Mouse (Mus musculus) testis, adult 2 months (tissue): Measurements from ENCODE around the gene Sap30bp. TPM values are rescaled to one million over a fixed set of nuclear protein-coding genes. Genes with fewer than 3 reads are reported as not detected.

Experiments used
- H3K27ac ChIP-seq: fragments of 200-500 bp; 2 replicates; pipeline ENCODE4 v1.5.1; 2012; ENCODE audit warnings: low read depth, low read length; ENCODE audit not compliant: control insufficient read depth, insufficient read depth
- H3K27me3 ChIP-seq: fragments of 200-500 bp; 2 replicates; pipeline ENCODE4 v1.6.1; 2012; ENCODE audit warnings: mild to moderate bottlenecking, low read length, moderate library complexity; ENCODE audit not compliant: control insufficient read depth, insufficient read depth
- H3K36me3 ChIP-seq: fragments of 200-500 bp; 2 replicates; pipeline ENCODE4 v1.6.1; 2012; ENCODE audit warnings: mild to moderate bottlenecking, low read length; ENCODE audit not compliant: control insufficient read depth, insufficient read depth
- H3K4me1 ChIP-seq: fragments of 200-500 bp; 2 replicates; pipeline ENCODE4 v1.6.1; 2012; ENCODE audit warnings: low read length; ENCODE audit not compliant: control insufficient read depth, insufficient read depth
- H3K4me3 ChIP-seq: fragments of 200-500 bp; 2 replicates; pipeline ENCODE4 v1.5.1; 2012; ENCODE audit warnings: low read depth, mild to moderate bottlenecking, low read length, moderate library complexity, mixed read lengths; ENCODE audit not compliant: control insufficient read depth
- CTCF ChIP-seq: fragments of 200-500 bp; IDR thresholded peaks from 2 replicates; pipeline ENCODE4 v1.5.1; 2012; ENCODE audit warnings: low read depth, mild to moderate bottlenecking, inconsistent platforms, low read length, moderate library complexity; ENCODE audit not compliant: control insufficient read depth, insufficient read depth, insufficient replicate concordance
- POLR2A ChIP-seq: fragments of 200-500 bp; IDR thresholded peaks from 2 replicates; pipeline ENCODE4 v1.6.1; 2012; ENCODE audit warnings: low read depth, mild to moderate bottlenecking, inconsistent platforms, low read length, moderate library complexity; ENCODE audit not compliant: control insufficient read depth
- polyA plus RNA-seq: library from polyadenylated mRNA; depleted of rRNA; stranded (reverse); fragments of >200 nt; gene quantifications from 2 replicates; pipeline ENCODE4 v1.2.3, GENCODE M21; 2012

Gene Sap30bp
- polyA plus RNA-seq, 1 experiment = 20.2 TPM

- Histone ChIP-seq H3K27ac (no peak overlapping the region), H3K4me3 (no peak overlapping the region)
- TF ChIP-seq CTCF = no peak
Observed at GRCm38 (mm10) chr11:115902177-115902576, 30.9 kb upstream of the Sap30bp start.

GRCm38 (mm10) chr11:115902831-115903230 lies 30.3 kb upstream of the Sap30bp start:
- peaks cover 2% of the 10 kb centered on the region for H3K4me1 ChIP-seq
- H3K27me3 ChIP-seq = no peaks in the 10 kb centered on the region
- H3K36me3 ChIP-seq = no peaks in the 10 kb centered on the region
- TF ChIP-seq CTCF (no peak), POLR2A (no peak)
- H3K4me3 ChIP-seq = no peak overlapping the region
- H3K27ac ChIP-seq = no peak overlapping the region

More at GRCm38 (mm10) chr11:115902177-115902576, 30.9 kb upstream of the Sap30bp start:
- H3K27me3 ChIP-seq = no peaks in the 10 kb centered on the region
- peaks cover 2% of the 10 kb centered on the region for H3K4me1 ChIP-seq
- no peaks in the 10 kb centered on the region for H3K36me3 ChIP-seq

- no peak overlapping the region for H3K4me3 ChIP-seq
- no peaks in the 10 kb centered on the region for H3K27me3 ChIP-seq
- H3K27ac ChIP-seq = no peak overlapping the region
- no peaks in the 10 kb centered on the region for H3K36me3 ChIP-seq
- H3K4me1 ChIP-seq = peaks cover 2% of the 10 kb centered on the region
- TF ChIP-seq CTCF = no peak
- TF ChIP-seq POLR2A = no peak
Observed at GRCm38 (mm10) chr11:115903384-115904230, 29.5 kb upstream of the Sap30bp start.

GRCm38 (mm10) chr11:115904231-115904955 lies 28.7 kb upstream of the Sap30bp start:
- TF ChIP-seq POLR2A (no peak), CTCF (no peak)
- no peaks in the 10 kb centered on the region for H3K27me3 ChIP-seq
- H3K27ac ChIP-seq = no peak overlapping the region
- no peak overlapping the region for H3K4me3 ChIP-seq
- peaks cover 2% of the 10 kb centered on the region for H3K4me1 ChIP-seq
- no peaks in the 10 kb centered on the region for H3K36me3 ChIP-seq

- peaks cover 2% of the 10 kb centered on the region for H3K4me1 ChIP-seq
- no peak overlapping the region for H3K4me3 ChIP-seq
- TF ChIP-seq POLR2A (no peak), CTCF (no peak)
- no peak overlapping the region for H3K27ac ChIP-seq
- H3K27me3 ChIP-seq = no peaks in the 10 kb centered on the region
- H3K36me3 ChIP-seq = no peaks in the 10 kb centered on the region
Observed at GRCm38 (mm10) chr11:115904956-115905790, 27.9 kb upstream of the Sap30bp start.

- Histone ChIP-seq H3K4me1 (peaks cover 2% of the 10 kb centered on the region), H3K36me3 (no peaks in the 10 kb centered on the region), H3K27me3 (no peaks in the 10 kb centered on the region), H3K4me3 (no peak overlapping the region), H3K27ac (no peak overlapping the region)
- no peak for TF ChIP-seq CTCF
- no peak for TF ChIP-seq POLR2A
Observed at GRCm38 (mm10) chr11:115906116-115906515, 27.0 kb upstream of the Sap30bp start.

GRCm38 (mm10) chr11:115906521-115906920 lies 26.6 kb upstream of the Sap30bp start:
- Histone ChIP-seq H3K27ac (no peak overlapping the region), H3K4me3 (no peak overlapping the region), H3K27me3 (no peaks in the 10 kb centered on the region), H3K36me3 (no peaks in the 10 kb centered on the region), H3K4me1 (peaks cover 2% of the 10 kb centered on the region)
- no peak for TF ChIP-seq POLR2A
- TF ChIP-seq CTCF = no peak
